Mouse (Mus musculus): ENCODE results near the gene Bend5. TPM values are rescaled to one million over a fixed set of nuclear protein-coding genes. Genes with fewer than 3 reads are reported as not detected.

Gene Bend5
- polyA plus RNA-seq, 1 experiment from 2014 or later: 49.9 TPM

- 64% methylated on average over 3 of the region's 3 CpGs for WGBS
- Histone ChIP-seq H3K9me3 (no peaks in the 10 kb centered on the region), H3K36me3 (no peaks in the 10 kb centered on the region), H3K27ac (no peak overlapping the region), H3K4me2 (replicated peaks) (no peak overlapping the region), H3K9ac (no peak overlapping the region), H3K4me3 (no peak overlapping the region), H3K27me3 (no peaks in the 10 kb centered on the region), H3K4me1 (no peaks in the 10 kb centered on the region)
- no peak for ATAC-seq (ENCODE audit: low FRiP score, low read depth)
These were observed 83.9 kb downstream of the Bend5 start for GRCm38 (mm10) chr4:111498751-111499150.

- H3K9ac ChIP-seq: no peak overlapping the region
- no peak overlapping the region for H3K4me3 ChIP-seq
- H3K9me3 ChIP-seq: no peaks in the 10 kb centered on the region
- no peak overlapping the region for H3K4me2 ChIP-seq (replicated peaks)
- WGBS: 86% methylated on average over 1 of the region's 1 CpGs
- ATAC-seq (ENCODE audit: low FRiP score, low read depth): no peak
- no peaks in the 10 kb centered on the region for H3K27me3 ChIP-seq
- H3K27ac ChIP-seq: no peak overlapping the region
- no peaks in the 10 kb centered on the region for H3K36me3 ChIP-seq
- no peaks in the 10 kb centered on the region for H3K4me1 ChIP-seq
These were observed 86.6 kb downstream of the Bend5 start for GRCm38 (mm10) chr4:111501441-111501840.

DNA sequence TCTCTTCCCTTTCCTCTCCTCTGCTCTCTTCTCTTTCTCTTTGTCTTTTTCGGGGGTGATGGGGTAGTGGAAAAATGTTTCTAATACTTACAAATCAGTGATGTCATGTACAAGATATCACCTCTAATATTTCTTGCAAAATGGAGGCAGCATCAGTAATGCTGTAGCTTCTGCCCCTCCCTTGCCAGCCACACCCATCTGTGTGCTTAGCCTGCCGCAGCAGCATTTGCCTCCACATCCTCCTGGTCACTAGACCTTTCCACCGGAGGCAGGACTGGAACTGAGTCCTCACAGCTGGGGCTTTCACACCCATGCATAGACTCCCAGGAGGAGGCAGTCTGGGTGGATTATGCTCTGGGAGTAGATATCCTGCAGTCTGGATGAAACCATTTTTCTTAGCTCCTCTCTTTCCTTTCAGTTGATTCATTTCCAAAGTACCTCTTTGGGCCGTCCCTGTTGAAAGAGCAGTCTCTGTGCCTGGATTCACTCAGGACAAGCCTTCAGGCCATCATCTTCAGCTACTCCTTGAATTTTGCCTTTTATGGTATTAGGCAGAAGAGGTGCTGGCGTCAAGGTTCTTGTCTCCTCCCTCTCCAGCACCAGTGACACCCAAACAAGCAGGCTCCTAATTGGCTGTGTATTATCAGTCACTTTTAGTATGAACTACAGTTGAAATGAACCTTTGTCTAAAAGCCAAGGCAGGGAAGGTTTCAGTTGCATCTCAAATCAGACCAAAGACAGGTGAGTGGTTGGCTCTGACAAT is 88.3 kb downstream of the Bend5 start:
- no peak overlapping the region for H3K4me3 ChIP-seq
- no peaks in the 10 kb centered on the region for H3K36me3 ChIP-seq
- H3K4me2 ChIP-seq (replicated peaks): no peak overlapping the region
- H3K4me1 ChIP-seq: no peaks in the 10 kb centered on the region
- no peak overlapping the region for H3K27ac ChIP-seq
- H3K9ac ChIP-seq: no peak overlapping the region
- WGBS: 71% methylated on average over 5 of the region's 5 CpGs
- H3K27me3 ChIP-seq: no peaks in the 10 kb centered on the region
- H3K9me3 ChIP-seq: no peaks in the 10 kb centered on the region
- no peak for ATAC-seq (ENCODE audit: low FRiP score, low read depth)

- Histone ChIP-seq H3K27me3 (no peaks in the 10 kb centered on the region), H3K27ac (no peak overlapping the region), H3K36me3 (no peaks in the 10 kb centered on the region), H3K9me3 (no peaks in the 10 kb centered on the region), H3K9ac (no peak overlapping the region), H3K4me1 (no peaks in the 10 kb centered on the region), H3K4me2 (replicated peaks) (no peak overlapping the region), H3K4me3 (no peak overlapping the region)
- 75% methylated on average over 2 of the region's 2 CpGs for WGBS
- no peak for ATAC-seq (ENCODE audit: low FRiP score, low read depth)
These were observed 90.1 kb downstream of the Bend5 start for GRCm38 (mm10) chr4:111504952-111505351.

Measured in limb, embryonic 13.5 days (tissue).